Mouse (Mus musculus) kidney, postnatal 0 days (tissue): ENCODE results near the gene Psmc3. TPM values are rescaled to one million over a fixed set of nuclear protein-coding genes. Genes with fewer than 3 reads are reported as not detected.

Source experiments
- ATAC-seq: fragments of 200-750 bp; cut with Nextera tagmentation; replicated peaks from 2 replicates; pipeline ENCODE4 v1.8.0; 2017; ENCODE audit warnings: low read depth, moderate number of reproducible peaks, moderate TSS enrichment, moderate library complexity; ENCODE audit not compliant: low FRiP score
- DNase-seq: peaks from one replicate; pipeline ENCODE4 v3.0.0-alpha.2; 2016; ENCODE audit warnings: low spot score
- H3K27ac ChIP-seq: fragments of 300-500 bp; sonication (generic); 2 replicates; pipeline ENCODE4 v1.5.1; 2014; ENCODE audit warnings: mild to moderate bottlenecking
- H3K27me3 ChIP-seq: fragments of 300-500 bp; sonication (generic); 2 replicates; pipeline ENCODE4 v1.6.1; 2014; ENCODE audit warnings: low read length, mixed read lengths; ENCODE audit not compliant: insufficient read depth
- H3K36me3 ChIP-seq: fragments of 300-500 bp; sonication (generic); 2 replicates; pipeline ENCODE4 v1.6.1; 2014; ENCODE audit warnings: low read length, mixed read lengths; ENCODE audit not compliant: insufficient read depth
- H3K4me1 ChIP-seq: fragments of 300-500 bp; sonication (generic); replicated peaks from 2 replicates; pipeline ENCODE4 v1.6.1; 2014; ENCODE audit warnings: antibody characterized with exemption, low read length, mixed read lengths; ENCODE audit not compliant: insufficient read depth
- H3K4me2 ChIP-seq: fragments of 300-500 bp; sonication (generic); 2 replicates; pipeline ENCODE4 v1.6.1; 2014; ENCODE audit warnings: mild to moderate bottlenecking, low read length, moderate library complexity, mixed read lengths
- H3K4me3 ChIP-seq: fragments of 300-500 bp; sonication (generic); replicated peaks from 2 replicates; pipeline ENCODE4 v1.5.1; 2014; ENCODE audit warnings: low read depth, low read length
- H3K9ac ChIP-seq: fragments of 300-500 bp; sonication (generic); 2 replicates; pipeline ENCODE4 v1.6.1; 2014; ENCODE audit warnings: low read depth, low read length
- H3K9me3 ChIP-seq: fragments of 300-500 bp; sonication (generic); replicated peaks from 2 replicates; pipeline ENCODE4 v1.6.1; 2016; ENCODE audit warnings: low read length, inconsistent platforms, mixed read lengths
- CTCF ChIP-seq: IDR thresholded peaks from 2 replicates; pipeline ENCODE4 v1.5.1; 2016; ENCODE audit warnings: antibody characterized with exemption, low read depth, mild to moderate bottlenecking, moderate library complexity
- WGBS: fragments of 180-500 bp; shearing (Covaris S2); extraction: QIAGEN DNeasy Blood & Tissue Kit; methylation state at CpG from one replicate; pipeline ENCODE4 v1.1.7; 2014; 5-methylcytosine and 5-hydroxymethylcytosine counted together
- polyA plus RNA-seq: library from polyadenylated mRNA; unstranded; fragments of >200 nt; fragmentation: Nextera tagmentation; extraction: Ambion mirVana; gene quantifications from 2 replicates; pipeline ENCODE4 v1.2.1, GENCODE M21; 2015

Psmc3 gene
- polyA plus RNA-seq, 1 experiment from 2014 or later = 287 TPM

- peak; percentile 86 for TF ChIP-seq CTCF
- H3K36me3 ChIP-seq = peaks cover 73% of the 10 kb centered on the region
- no peaks in the 10 kb centered on the region for H3K27me3 ChIP-seq
- 79% methylated on average over 10 of the region's 10 CpGs for WGBS
- no peaks in the 10 kb centered on the region for H3K9me3 ChIP-seq
- H3K4me3 ChIP-seq = no peak overlapping the region
- H3K27ac ChIP-seq = no peak overlapping the region
- H3K9ac ChIP-seq = no peak overlapping the region
- H3K4me1 ChIP-seq = no peaks in the 10 kb centered on the region
- DNase-seq = peak; percentile 67
- 0 out of 2 replicates have a peak, but pooled peaks have one; percentile 27 for ATAC-seq
- H3K4me2 ChIP-seq = no peak overlapping the region
These were observed 6.9 kb downstream of the Psmc3 start for GRCm38 (mm10) chr2:91060544-91061355.

DNA sequence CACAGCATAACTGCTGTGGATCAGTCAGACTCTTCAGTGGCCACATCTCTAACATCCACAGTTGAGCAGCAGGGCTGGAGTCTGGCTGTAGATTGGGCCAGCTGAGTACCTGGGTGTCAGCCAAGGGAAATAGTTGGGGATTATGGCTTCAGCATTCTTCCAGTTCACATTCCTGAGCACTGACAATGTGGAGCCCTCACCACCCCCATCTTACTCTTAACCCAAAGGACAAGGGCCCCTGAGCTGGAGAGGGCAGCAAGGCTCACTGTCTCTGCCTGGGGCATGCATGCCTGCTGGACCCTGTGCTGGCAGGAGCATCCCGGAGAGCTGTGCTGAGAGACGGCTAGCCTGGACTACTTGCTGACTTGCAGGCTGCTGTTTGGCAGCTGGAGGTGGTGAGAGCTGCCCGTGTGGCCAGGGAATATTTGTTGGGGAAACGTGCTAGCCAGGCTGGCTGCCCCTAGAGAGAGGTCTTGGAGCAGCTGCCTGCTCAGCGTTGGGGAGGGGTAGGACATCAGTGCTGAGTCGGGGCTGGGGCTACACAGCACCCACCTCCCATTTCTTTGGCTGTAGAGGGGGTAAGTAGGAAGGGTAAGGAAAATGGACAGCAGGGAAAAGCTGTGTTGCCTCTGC lies 8.2 kb downstream of the Psmc3 start:
- DNase-seq (peak; percentile 62), ATAC-seq (no peak; the same call in 1 of the 2 replicates)
- H3K9ac ChIP-seq = no peak overlapping the region
- no peaks in the 10 kb centered on the region for H3K4me1 ChIP-seq
- H3K4me3 ChIP-seq = no peak overlapping the region
- no peak for TF ChIP-seq CTCF
- WGBS = 71% methylated on average over 6 of the region's 6 CpGs
- no peaks in the 10 kb centered on the region for H3K27me3 ChIP-seq
- no peak overlapping the region for H3K4me2 ChIP-seq
- H3K9me3 ChIP-seq = no peaks in the 10 kb centered on the region
- peaks cover 63% of the 10 kb centered on the region for H3K36me3 ChIP-seq
- peak overlapping the region; percentile 58 for H3K27ac ChIP-seq

DNA sequence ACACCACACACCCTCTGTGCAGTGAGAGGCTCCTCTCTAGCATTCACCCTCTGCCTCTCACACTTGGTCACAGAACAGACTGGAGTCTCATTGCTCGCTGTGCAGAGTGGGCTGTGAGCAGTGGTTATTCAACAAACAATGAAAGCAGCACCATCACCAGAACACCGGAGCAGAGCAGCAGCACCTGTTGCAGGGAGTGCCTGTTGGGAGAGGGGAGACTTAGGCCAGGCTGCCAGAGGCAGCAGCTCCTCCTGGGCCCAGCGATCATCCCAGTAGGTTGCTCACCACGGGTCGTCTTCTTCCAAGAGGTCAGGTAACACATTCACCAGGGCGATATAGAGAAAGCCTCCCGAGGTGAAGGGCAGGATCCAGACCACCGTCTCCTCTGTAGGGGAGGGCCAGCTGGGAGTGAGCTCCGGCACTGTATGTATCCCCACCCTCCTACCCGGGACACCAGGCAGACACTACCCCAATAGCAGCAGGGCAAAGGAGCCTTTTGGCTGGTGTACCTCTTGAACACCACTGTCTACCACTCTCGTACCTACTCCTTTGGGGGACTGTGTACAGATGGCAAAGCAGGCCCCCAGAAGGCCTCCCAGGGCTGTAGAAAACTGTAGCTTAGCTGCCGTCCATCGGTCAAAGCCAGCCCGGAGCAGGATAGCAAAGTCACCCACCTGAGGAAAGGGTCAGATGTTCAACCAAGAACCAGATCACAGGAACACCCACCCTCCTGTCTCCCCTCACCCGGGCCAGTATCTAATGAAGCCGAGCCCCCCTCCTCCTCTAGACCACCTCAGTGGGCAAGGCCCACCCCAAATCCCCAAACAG lies 9.2 kb downstream of the Psmc3 start:
- no peak for TF ChIP-seq CTCF
- H3K4me2 ChIP-seq = no peak overlapping the region
- H3K4me1 ChIP-seq = no peaks in the 10 kb centered on the region
- no peak overlapping the region for H3K9ac ChIP-seq
- WGBS = 86% methylated on average over 16 of the region's 16 CpGs
- H3K27ac ChIP-seq = peak overlapping the region; percentile 58; the same call in 1 of the 2 replicates
- no peaks in the 10 kb centered on the region for H3K27me3 ChIP-seq
- no peak overlapping the region for H3K4me3 ChIP-seq
- no peaks in the 10 kb centered on the region for H3K9me3 ChIP-seq
- peaks cover 53% of the 10 kb centered on the region for H3K36me3 ChIP-seq
- DNase-seq (no peak), ATAC-seq (no peak)

DNA sequence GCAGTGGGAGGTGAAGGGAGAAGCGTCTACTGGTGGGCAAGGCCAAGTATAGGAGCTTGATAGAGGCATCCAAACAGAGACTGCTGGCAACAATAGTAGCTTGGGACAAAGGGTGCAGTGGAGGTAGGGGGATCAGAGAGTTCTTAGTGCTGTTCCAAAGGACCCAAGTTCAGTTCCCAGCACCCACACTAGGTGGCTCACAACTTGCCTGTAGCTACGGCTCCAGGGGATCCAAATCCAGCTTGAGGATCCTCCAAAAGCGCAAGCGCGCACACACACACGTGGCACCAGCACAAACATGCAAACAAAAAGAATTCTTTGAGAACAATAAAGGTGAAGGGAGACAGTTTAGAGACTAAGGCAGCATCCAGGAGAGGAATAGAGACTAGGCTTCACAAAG lies 10.4 kb downstream of the Psmc3 start:
- WGBS = 83% methylated on average over 6 of the region's 6 CpGs
- Histone ChIP-seq H3K4me1 (peaks cover 10% of the 10 kb centered on the region; the same call in 1 of the 2 replicates), H3K9ac (no peak overlapping the region), H3K9me3 (no peaks in the 10 kb centered on the region), H3K4me3 (no peak overlapping the region), H3K27ac (no peak overlapping the region), H3K27me3 (no peaks in the 10 kb centered on the region), H3K36me3 (peaks cover 42% of the 10 kb centered on the region), H3K4me2 (no peak overlapping the region)
- ATAC-seq = no peak
- TF ChIP-seq CTCF = peak; percentile 12; the same call in 1 of the 2 replicates
- DNase-seq = no peak

- Histone ChIP-seq H3K27me3 (no peaks in the 10 kb centered on the region), H3K4me3 (no peak overlapping the region), H3K9me3 (no peaks in the 10 kb centered on the region), H3K9ac (no peak overlapping the region), H3K4me2 (no peak overlapping the region), H3K36me3 (peaks cover 36% of the 10 kb centered on the region), H3K27ac (no peak overlapping the region), H3K4me1 (peaks cover 11% of the 10 kb centered on the region; the same call in 1 of the 2 replicates)
- peak; percentile 74 for TF ChIP-seq CTCF
- ATAC-seq (no peak), DNase-seq (peak; percentile 50)
- 43% methylated on average over 3 of the region's 3 CpGs for WGBS
These were observed 11.7 kb downstream of the Psmc3 start for GRCm38 (mm10) chr2:91065544-91065943.

DNA sequence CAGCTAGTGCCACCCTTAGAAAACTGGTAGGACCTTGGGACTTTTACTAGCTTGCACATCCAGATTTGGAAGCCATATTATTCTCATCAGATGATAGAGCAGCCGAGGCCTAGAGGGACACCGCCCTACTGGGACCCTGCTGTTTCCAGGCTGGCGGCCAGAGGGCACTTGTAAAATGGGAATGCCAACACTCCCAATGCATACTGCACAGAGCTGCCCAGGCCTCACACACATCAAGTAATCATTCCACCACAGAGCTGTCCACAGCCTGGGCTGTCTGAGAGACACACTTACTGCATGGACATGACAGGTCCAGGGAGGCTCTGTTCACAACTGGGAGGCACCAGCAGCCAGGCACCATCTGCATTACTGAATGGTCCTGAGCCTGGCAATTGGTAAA lies 12.6 kb downstream of the Psmc3 start:
- Histone ChIP-seq H3K9me3 (no peaks in the 10 kb centered on the region), H3K27ac (no peak overlapping the region), H3K4me2 (no peak overlapping the region), H3K4me1 (peaks cover 18% of the 10 kb centered on the region), H3K27me3 (no peaks in the 10 kb centered on the region), H3K9ac (no peak overlapping the region), H3K36me3 (peaks cover 36% of the 10 kb centered on the region), H3K4me3 (no peak overlapping the region)
- no peak for TF ChIP-seq CTCF
- DNase-seq (no peak), ATAC-seq (no peak)
- 86% methylated on average over 3 of the region's 3 CpGs for WGBS
